Mouse (Mus musculus) right cerebral cortex, adult 2 months (tissue): ENCODE measurements around the gene Birc3.
A peak's percentile ranks its signal among the peaks of the same experiment; 100 is the strongest.
"Not testable (repeated sequence)": the region's sequence is repeated elsewhere in the genome, so short reads cannot be mapped to it uniquely, and the experiment has no call there.

Experiments used
- DNase-seq, 2 experiments: peaks; one replicate each; pipeline ENCODE4 v3.0.0; 2021 to 2022; ENCODE audit warnings: low spot score in 2 of 2

The Birc3 gene

DNA sequence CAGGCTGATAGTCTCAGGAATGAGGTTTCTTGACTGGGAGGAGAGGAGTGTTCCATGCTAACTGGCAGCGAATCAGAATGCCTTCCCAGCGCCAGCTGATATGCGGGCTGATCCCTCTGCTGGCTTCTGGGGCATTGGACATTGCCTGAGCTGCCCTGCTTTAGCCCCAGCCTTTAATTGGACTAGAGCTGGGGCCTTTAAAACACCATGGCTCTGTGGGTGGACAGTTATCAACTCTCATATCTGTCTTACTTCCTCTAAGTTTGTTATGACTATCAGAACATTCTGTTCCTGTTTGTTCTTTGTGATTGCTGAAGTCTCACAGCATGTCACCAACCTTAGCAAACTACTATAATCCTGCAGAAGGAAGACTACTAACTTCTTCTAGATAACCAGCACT lies 5.0 kb downstream of the Birc3 start:
- no peak for DNase-seq

DNA sequence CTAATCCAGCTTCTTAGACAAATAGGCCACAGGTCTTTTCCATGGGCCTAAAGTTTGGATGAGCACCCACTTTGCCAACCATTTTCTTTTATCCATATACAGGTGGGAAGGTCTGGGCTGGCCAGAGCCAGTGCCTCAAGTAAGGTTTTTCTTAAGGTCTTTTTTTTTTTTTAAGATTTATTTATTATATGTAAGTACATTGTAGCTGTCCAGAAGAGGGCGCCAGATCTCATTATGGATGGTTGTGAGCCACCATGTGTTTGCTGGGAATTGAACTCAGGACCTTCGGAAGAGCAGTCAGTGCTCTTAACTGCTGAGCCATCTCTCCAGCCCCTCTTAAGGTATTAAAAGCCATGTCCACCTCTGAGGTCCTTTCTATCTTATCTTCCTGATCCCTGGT lies 6.0 kb downstream of the Birc3 start:
- not testable (repeated sequence) for DNase-seq

DNA sequence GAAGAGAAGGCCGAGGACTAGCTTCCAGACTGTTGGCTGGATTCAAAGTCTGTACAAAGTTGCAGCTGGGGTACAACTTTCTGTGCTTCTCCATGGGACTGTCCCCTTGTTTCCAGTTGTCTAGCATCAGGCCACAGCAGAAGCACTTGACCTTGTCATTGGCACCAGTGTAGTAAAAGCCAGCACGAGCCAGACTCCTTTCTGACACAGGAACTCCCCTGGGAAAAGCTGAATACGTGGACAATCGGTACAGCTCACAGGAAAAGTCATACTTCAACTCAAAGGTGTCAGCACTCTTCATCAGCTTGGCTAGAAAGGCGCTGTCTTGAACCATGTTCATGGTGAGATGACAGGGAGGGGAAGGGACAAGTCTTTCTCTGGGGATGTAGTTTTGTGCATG lies 12.0 kb downstream of the Birc3 start:
- no peak for DNase-seq

DNA sequence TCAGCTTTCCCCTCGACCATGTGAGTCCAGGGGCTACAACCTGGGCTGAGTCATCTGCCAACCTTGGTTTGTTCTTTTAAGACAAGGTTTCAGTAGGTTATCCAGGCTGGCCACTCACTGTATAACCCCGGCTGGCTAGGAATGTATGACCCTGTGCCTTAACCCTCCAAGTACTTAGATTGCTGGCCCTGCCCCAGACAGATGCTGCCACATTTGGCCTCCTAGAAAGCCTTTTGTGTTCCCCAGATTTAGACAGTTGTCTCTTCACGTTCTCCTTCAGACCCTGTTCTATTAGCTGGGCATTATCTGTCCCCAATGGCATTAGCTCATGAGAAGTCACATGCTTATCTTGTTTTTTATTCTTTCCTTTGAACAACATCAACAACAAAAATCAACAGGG lies 17.1 kb downstream of the Birc3 start:
- DNase-seq: no peak

DNA sequence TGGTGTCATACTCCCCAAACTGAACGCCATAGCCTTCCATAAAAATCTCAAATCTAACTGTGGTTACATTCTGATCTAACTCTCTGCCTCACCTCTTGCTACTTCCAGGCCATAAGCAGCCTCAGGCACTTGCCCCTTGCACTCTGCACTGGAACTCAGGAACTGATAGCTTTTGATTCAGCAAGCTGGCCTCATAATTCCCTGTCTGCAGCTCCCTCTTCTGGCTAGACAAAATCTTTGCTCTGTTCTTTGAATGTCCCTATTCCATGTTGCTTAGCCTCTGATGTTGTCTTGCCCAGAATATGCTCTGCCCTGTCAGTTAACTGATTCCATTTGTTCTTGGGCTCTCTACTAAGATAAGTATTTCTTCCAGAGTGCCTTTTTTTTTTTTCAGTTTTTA lies 17.6 kb downstream of the Birc3 start:
- peak; percentile 26 to 48 for DNase-seq

DNA sequence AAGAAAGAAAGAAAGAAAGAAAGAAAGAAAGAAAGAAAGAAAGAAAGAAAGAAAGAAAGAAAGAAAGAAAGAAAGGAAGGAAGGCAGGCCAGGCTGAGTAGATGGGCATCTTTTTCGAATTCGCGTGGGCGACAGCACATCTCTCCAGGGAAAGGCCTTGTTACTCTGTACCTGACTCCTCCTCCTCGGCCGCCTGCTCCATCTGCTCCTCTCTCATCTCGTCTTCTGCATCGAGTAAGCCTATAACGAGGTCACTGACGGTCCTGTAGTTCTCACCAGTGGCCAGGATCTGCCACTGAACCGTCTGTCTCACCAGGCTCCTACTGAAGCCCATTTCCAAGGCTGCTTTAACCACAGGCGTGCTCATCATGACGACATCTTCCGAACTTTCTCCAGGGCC lies 18.8 kb downstream of the Birc3 start:
- DNase-seq: not testable (repeated sequence)

DNA sequence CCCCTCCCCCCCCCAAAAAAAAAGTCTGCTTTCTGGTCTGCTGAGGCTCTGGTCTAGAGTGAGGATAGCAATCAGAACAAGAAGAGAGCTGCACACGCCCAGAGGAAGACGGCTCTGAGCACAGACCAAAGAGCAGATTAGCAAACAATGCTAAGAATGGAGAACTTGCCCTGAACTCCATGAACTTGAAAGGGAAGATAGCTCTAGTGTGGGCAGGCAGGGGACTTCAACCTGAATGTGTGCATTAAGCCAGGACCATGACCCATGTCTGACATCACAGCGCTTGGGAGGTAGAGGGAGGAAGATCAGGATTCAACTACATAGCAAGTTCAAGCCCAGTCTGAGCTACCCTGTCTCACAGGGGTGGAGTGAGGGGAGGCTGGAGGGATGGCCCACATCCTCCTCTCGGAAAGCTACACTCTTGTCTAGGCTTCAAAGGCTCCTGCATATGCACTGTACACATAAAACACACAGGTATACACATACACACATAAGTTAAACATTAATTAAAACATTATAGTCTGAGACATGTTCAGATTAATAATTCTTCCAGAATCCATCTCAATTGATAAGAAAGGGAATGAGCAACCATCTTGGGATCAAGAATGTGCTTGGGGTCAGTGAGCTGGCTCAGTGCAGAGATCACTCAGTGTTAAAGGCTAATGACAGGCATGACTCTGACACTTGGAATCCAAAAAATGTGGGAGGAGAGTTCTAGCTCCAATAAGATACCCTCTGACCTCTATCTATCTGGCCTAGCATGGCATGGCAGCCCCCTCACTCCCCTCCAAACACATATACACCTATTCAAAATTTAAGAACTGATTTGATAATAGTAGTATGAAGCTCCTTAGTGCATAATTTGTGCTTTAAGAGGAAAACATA lies 20.4 kb downstream of the Birc3 start:
- no peak for DNase-seq

DNA sequence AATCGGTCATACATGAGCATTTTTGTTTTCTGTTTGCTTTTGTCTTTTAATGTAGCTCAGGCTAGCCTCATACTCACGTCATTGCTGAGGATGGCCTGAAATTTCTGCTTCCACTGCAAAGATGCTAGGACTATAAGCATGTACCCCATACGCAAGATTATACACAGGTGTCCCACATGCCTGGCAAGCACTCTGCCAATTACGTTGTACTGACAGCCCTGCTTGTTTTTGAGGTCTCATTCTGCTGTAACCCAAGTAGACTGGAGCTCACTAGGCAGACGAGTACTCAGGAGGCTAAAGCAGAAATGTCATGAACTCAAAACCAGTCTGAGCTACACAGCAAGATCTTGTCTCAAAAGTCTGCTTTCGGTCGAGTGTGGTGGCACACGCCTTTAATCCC lies 21.1 kb downstream of the Birc3 start:
- no peak for DNase-seq

DNA sequence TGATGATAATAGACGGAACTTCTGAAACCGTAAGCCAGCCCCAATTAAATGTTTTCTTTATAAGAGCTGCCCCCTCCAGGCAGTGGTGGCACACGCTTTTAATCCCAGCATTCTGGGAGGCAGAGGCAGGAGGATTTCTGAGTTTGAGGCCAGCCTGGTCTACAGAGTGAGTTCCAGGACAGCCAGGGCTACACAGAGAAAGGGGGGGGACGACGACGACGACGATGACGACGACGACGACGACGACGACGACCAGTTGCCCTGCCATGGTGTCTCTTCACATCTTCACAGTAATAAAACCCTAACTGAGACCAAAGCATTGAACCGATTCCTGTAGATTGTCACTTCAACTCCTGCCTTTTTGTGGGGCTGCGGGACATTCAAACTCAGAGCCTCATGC lies 24.8 kb downstream of the Birc3 start:
- DNase-seq: no peak

DNA sequence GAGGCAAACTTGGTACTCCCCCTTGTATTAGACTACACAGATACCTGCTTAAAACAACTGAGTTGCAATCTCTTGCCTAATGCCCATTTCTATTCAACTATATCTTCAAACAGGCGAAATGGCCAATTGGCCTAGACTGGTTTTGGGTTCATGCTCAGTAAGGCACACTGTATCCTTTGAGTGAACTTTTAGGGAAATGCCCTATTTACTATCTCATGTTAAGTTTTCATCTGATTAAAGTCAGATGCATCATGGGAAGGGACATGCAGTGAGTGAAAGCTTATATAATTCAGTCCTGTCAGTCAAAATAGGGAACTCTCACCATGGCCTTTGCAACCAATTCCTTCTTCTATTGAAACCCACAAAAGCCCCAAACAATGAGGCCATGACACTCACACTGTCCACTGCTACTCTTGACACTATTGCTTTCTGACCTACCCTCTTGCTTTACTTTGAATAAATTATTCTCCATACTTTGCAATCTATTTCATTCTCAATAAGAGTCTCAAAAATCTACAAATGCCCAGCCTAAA lies 26.3 kb downstream of the Birc3 start:
- no peak for DNase-seq

DNA sequence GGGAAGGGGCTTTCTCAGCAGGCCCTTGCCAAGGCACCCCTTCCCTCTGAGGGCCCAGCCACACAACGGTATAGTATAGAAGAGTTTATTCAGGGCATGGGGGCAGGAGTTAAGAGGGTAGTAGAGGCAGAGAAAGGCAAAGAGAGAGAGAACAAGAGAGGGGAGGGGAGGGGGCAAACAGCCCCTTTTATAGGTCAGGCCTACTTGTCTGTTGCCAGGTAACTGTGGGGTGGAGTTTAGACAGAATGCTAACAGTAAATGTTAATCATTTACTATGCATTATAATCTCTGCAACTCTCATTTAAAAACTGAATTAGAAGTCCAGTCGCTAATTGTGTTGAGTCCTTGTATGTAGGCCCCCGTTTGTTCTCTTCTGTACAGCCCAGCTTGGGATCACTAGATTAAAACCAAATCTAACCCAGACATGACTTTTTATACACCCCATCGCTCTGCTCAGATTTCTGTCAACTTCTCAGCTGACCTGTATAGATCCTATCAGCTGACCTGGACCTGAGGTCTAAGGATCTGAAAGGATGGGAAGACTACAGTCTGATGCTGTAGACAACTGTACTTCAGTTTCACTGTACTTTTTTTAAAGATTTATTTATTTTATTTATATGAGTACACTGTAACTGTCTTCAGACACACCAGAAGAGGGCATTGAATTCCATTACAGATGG lies 27.6 kb downstream of the Birc3 start:
- no peak for DNase-seq

DNA sequence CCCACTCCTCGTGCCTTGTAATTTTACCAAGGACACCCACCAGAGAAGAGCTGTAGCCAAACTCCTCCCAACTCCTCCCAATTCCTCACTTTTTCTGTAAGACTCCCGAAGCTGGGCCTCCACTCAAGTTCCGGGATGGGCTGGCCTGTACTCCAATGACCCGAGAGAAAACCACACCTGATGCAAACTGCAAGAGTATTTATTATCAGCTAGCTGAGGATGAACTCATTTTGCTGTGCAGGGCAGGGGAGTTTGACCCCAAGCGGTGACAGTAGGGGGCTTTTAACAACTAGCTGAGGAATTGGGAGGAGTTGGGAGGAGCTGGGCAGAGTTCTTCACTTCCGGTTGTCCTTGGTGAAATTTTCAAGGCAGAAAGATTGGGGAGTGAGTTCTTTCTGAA lies 31.8 kb downstream of the Birc3 start:
- no peak for DNase-seq

DNA sequence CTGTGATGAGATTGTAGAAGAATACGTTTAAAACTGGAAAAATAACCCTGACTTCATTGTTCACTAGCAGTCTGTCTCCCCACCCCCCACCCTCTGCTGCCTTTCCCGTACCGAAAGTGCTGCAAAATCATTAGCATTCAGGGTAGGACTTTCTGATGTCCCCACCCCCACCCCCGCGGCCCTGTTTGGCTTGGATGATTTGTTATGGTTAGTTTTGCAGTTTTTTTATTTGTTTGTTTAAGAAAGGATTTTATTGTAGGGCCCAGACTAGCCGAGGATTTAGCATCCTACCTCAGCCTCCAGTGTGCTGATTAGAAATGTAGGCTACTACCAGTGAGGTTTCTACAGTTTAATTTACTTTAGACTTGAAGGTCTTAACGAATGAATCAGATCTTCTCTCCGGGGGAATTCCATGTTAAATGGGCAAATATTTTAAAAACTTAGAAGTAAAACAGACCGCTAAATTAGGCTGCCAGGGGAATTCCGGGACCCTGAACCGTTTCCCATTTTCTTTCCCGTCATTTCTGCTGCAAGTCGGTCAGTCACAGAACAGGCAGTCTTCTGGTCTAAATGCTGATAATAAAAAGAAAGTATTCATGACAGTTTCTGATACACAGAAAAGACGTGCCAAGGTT lies 35.1 kb downstream of the Birc3 start:
- peak in 1 of 2 experiments; percentile 3 for DNase-seq

DNA sequence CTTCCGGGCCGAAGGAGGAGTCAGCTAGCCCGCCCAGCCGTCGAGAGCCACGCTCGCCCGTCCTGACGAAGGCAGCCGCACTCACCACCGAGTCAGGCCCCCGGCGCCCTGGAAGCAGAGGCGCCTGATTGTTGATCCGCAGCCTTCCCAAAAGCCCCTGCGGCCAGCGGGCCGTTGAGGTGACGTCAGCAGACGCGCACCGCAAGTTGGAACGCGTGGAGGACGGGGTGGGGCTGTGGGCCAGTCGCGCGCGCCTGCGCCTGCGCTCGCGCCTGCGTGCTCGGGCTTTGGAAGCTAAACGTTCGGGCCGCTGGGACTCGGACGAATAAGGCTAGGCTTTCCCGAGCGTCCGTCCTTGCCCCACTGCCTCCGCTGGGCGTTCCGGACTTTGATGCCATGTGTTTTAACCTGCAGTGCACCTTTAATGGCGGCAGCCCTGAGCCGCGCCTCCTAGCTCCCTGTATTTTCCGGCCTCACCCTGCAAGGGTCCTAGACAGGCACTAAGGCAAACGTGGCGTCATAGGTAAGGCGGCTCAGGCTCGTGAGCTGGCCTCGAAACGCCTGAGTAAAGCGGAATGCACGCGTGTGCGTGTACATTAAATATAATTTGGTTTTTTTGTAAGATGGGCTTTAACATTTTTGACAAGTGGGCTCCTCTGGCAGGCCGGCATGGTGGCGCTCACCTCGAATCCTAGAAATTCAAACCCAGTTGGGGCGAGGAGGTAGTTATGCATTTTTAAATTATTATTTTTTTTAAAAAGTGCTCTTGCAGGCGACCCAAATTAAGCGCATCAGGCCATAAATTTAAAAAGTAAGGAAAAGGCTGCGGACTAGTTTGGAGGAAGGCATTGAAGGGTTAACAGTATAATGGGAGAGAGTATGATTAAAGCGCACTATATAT lies 35.8 kb downstream of the Birc3 start, which contains the start of gene Birc2:
Gene Birc2, minus strand, starts transcription at position 160 of the 901 bp plus-strand sequence.
- peak; percentile 96 to 97 for DNase-seq

DNA sequence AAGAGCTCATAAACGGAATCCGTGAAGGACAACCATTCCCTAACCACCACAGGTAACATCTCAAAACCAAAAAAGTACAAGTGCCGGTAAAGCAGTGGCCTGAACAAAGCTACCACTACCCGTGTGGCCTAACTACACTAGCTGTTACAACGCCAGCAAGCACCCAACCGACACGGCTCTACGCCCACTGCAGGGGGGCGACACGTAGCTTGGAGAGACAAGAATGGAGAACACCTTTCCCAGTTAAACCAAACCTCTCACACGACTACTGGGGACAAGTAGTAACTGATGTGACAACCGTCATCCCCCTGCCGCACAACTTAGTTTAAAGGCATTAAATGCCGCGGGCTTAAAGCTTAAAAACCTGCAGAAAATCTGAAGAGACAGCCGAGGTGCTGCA lies 36.7 kb downstream of the Birc3 start:
- DNase-seq: peak; percentile 35 to 61

DNA sequence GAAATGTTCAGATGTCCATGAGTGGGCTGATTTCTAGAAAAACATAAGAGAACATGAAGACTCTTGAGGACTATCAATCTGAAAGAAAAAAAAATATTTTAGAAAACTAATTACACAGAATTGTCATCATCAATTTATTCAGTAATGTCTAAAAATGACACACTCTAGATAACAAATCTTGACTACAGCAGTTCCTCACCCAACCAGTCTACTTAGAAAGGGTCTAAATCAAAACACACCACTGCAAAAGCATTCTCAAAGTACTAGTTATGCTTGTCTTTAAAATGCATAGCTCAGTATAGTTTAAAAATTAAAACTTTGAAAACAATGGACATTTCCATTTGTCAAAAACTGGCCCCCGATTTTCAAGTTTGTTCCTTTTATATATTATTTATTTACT lies 37.7 kb downstream of the Birc3 start:
- no peak for DNase-seq

DNA sequence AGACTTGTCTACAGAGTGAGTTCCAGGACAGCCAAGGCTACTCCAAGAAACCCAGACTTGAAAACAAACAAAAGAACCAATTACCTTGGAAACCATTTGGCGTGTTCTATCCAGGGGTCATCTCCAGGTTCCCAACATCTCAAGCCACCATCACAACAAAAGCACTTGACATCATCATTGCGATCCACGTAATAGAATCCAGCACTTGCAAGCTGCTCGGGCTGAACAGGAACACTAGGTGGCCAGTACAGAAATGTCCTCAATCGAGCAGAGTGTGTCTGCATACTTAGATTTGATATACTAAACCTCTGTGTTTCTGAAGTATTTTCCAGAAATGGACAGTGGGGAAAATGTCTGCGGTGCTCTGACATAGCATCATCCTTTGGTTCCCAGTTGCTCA lies 39.6 kb downstream of the Birc3 start:
- no peak for DNase-seq

DNA sequence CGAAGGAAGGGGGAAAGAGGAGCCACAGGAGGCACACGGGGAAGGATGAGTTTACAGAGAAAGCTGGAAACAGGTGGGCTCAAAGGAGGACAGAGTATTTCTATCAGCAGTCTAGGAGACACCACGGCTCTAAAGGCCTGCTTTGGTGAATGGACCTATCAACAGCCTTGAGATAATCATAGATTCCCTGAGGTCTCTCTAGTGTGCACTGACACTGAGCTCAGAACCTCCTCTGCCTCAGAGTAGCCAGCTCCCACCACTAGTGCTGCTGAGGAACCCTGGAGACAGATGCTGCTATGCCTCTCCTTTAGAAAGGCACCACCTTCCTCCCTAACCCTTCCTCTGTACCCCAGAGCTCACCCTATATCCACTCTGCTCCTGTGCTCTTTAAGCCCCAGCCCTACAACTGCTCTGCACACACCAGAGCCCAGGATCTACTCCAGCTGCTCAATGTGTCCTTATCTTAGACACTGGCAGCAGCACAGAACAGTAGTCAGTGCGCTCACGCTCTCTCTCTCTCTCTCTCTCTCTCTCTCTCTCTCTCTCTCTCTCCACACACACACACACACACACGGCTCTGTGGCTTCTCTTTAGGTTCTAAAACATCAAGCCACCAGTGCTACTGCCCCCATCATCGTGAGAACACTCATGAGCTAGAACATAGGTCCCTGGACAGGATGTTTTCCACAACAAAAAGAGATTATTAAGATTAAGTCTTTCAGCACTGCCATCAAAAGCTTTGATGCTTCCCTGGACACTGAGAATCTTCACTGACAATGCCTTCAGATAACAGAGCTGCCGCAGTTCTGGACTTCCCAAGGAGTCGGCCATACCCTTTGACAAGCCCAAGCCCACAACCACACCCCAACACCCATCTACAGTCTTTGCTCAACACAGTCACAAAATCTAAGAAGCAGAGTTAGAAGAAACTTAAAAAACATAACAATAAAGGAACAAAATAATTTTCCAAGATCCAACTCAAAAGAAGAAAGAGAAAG lies 43.2 kb downstream of the Birc3 start:
- DNase-seq: peak in 1 of 2 experiments; percentile 8

DNA sequence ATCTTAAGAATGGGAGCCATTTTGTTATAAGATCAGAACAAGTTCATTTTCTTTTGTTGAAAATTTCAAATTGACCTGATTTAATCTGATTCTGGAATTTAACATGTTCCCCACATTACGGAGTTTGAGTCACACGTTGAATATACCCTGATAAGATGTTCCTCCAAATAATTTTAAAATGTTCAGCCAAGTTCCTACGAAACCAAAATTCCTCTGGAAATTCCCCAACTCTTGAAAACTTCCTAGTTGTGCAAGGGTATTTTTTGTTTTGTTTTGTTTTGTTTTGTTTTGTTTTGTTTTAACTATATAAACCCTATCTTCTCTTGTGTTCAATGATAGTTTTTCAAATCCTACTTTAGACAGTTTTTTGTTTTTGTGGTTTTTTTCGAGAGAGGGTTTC lies 44.3 kb downstream of the Birc3 start:
- DNase-seq: no peak

DNA sequence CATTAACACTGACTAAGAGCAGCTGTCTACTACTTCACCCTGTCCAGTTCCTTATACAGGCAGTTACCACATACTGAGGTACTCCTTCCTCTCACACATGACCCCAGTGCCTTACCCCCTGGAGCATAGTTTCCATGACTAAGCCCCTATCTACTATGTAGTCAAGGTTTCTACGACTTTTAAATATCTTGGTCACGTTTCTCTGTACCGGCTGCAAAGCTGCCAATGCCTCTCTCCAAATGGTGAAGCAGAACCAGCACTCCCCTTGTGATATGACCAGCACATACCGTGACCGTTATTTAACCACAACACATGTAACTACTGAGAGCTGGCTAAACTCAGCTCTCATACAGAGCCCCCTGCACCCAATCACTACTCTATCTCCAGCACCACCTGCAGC lies 48.1 kb downstream of the Birc3 start:
- DNase-seq: no peak
